Mouse (Mus musculus) skeletal muscle tissue, adult 2 months (tissue): ENCODE measurements around the gene Fcho2.

Experiments
- DNase-seq: peaks from one replicate; pipeline ENCODE4 v3.0.0-alpha.2; 2012; ENCODE audit warnings: low read depth, low spot score

Gene Fcho2

GRCm38 (mm10) chr13:98679230-98679629 is 136.0 kb downstream of the Fcho2 start:
- DNase-seq: no peak

- no peak for DNase-seq
These were observed 141.3 kb downstream of the Fcho2 start for GRCm38 (mm10) chr13:98673922-98674321.
